Mouse (Mus musculus) layer of hippocampus, adult 9-10 months (tissue): ENCODE data around the gene Mamdc2.

Experiments
- DNase-seq: peaks from one replicate; pipeline ENCODE4 v3.0.0; 2022; ENCODE audit warnings: low spot score

Mamdc2 gene

GRCm38 (mm10) chr19:23274054-23274724 is 174.1 kb downstream of the Mamdc2 start:
- no peak for DNase-seq

- DNase-seq = peak; percentile 36
Measured at GRCm38 (mm10) chr19:23273355-23274053, 174.7 kb downstream of the Mamdc2 start, which contains the start of gene Smc5. Gene Smc5 (minus strand): TSS chr19:23273897.

GRCm38 (mm10) chr19:23256771-23257170 is 191.5 kb downstream of the Mamdc2 start:
- DNase-seq = no peak
